Mouse (Mus musculus): Measurements from ENCODE around the gene Mmp11. TPM values are rescaled to one million over a fixed set of nuclear protein-coding genes. Genes with fewer than 3 reads are reported as not detected.

The Mmp11 gene
- polyA plus RNA-seq, 1 experiment from 2014 or later: 18.2 TPM

DNA sequence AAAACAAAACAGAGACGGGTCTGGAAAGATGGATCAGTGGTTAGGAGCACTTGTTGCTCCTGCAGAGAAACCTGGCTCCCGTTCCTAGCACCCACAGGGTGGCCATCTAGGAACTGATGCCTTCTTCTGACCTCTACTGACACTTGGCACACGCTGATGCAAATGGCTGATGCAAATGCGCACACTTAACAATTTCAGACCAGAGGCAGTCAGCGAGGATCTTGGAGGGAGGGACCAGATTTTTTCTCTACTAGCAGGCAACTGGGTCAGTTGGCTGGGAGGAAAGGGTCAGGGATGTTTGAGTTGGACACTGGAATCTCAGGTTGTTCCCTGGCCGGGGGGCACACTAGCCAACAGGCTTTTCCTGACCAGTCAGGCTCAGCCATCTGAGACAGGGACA is 3.4 kb downstream of the Mmp11 start, which contains the start of gene Chchd10:
Gene Chchd10, plus strand, starts transcription at position 240 of the 400 bp plus-strand sequence.
- no peak for ATAC-seq (replicated peaks)
- H3K4me2 ChIP-seq: peak within 1 kb of the TSS; percentile 96
- no peaks in the 10 kb centered on the region for H3K9me3 ChIP-seq
- WGBS: 26% methylated on average over 6 of the region's 6 CpGs
- 0 out of 2 replicates have a peak, but pooled peaks cover 3% of the 10 kb centered on the region for H3K27me3 ChIP-seq (replicated peaks)
- H3K36me3 ChIP-seq (replicated peaks): no peaks in the 10 kb centered on the region
- peak within 1 kb of the TSS; percentile 56 for H3K27ac ChIP-seq
- H3K4me3 ChIP-seq: peak within 1 kb of the TSS; percentile 49
- peak within 1 kb of the TSS; percentile 70 for H3K9ac ChIP-seq
- H3K4me1 ChIP-seq: peaks cover 40% of the 10 kb centered on the region

DNA sequence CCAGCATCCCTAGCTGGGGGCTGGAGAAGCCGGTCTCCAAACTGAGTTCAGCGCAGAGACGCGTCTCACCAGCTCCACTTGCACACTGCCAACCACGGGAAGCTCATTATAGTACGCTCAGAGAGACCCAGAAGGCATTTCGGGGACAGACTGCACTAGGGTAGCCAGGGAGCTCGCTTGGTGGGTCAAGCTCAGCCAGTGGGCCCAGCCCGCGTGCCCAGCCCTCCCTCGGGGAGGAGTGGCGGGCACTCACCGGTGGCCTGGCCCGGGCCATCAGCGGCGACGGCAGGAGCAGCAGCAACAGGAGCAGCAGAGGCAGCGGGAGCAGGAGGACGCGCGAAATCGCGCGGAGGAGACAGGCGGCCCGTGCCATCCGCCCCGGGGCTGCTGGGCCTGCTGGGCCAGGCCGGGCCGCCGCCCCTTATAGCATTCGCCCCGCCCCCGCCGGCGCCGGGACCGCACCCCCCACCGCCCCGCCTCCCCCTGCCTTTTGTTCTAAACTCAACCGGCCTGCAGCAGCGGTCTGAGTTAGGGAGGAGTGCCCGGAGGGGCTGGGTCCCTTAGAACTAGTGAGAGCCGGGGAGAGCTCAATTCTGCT is 4.1 kb downstream of the Mmp11 start:
- peak overlapping the region; percentile 56 for H3K27ac ChIP-seq
- H3K36me3 ChIP-seq (replicated peaks): no peaks in the 10 kb centered on the region
- H3K4me1 ChIP-seq: peaks cover 38% of the 10 kb centered on the region
- no peaks in the 10 kb centered on the region for H3K9me3 ChIP-seq
- H3K4me2 ChIP-seq: peak overlapping the region; percentile 96
- 0 out of 2 replicates have a peak, but pooled peaks cover 3% of the 10 kb centered on the region for H3K27me3 ChIP-seq (replicated peaks)
- WGBS: 1% methylated on average over 42 of the region's 44 CpGs
- ATAC-seq (replicated peaks): peak; percentile 38
- H3K4me3 ChIP-seq: peak overlapping the region; percentile 49
- peak overlapping the region; percentile 70 for H3K9ac ChIP-seq

GRCm38 (mm10) chr10:75931311-75931710 is 5.0 kb downstream of the Mmp11 start:
- peak overlapping the region; percentile 96 for H3K4me2 ChIP-seq
- H3K4me1 ChIP-seq: peaks cover 36% of the 10 kb centered on the region
- H3K4me3 ChIP-seq: peak overlapping the region; percentile 49; the same call in 1 of the 2 replicates
- H3K36me3 ChIP-seq (replicated peaks): no peaks in the 10 kb centered on the region
- H3K27me3 ChIP-seq (replicated peaks): 0 out of 2 replicates have a peak, but pooled peaks cover 3% of the 10 kb centered on the region
- no peaks in the 10 kb centered on the region for H3K9me3 ChIP-seq
- H3K9ac ChIP-seq: peak overlapping the region; percentile 70; the same call in 1 of the 2 replicates
- ATAC-seq (replicated peaks): no peak
- no peak overlapping the region for H3K27ac ChIP-seq
- WGBS: 31% methylated on average over 7 of the region's 7 CpGs

DNA sequence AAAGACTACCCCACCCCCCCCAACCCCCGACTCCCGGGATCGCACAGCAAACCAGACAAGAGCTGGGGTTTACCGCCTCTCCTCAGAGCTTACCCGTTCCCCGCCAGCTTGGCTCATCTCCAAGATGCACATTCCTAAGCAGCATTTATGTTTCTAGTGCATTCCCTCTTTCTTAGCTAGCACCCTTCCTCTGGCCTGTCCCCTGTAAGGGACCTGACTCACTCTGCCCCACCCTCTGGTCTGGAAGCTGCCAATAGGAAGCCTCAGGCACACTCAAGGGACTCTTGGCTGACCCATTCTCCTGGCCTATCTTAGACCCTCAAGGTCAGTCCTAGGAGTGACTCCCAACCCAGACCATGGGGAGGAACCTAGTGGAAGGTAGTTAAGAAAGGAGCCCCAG is 6.0 kb downstream of the Mmp11 start:
- H3K9me3 ChIP-seq: no peaks in the 10 kb centered on the region

GRCm38 (mm10) chr10:75926396-75926795 is 9.9 kb downstream of the Mmp11 start:
- no peak overlapping the region for H3K27ac ChIP-seq
- no peaks in the 10 kb centered on the region for H3K27me3 ChIP-seq (replicated peaks)
- WGBS: 77% methylated on average over 13 of the region's 13 CpGs
- no peaks in the 10 kb centered on the region for H3K36me3 ChIP-seq (replicated peaks)
- no peak overlapping the region for H3K4me2 ChIP-seq
- H3K9ac ChIP-seq: no peak overlapping the region
- H3K4me3 ChIP-seq: no peak overlapping the region
- no peak for ATAC-seq (replicated peaks)
- H3K4me1 ChIP-seq: peaks cover 21% of the 10 kb centered on the region
- no peaks in the 10 kb centered on the region for H3K9me3 ChIP-seq

More for the DNA sequence above, 6.0 kb downstream of the Mmp11 start:
- no peak for ATAC-seq (replicated peaks)
- Histone ChIP-seq H3K9ac (no peak overlapping the region), H3K4me3 (no peak overlapping the region), H3K4me2 (no peak overlapping the region), H3K4me1 (peaks cover 26% of the 10 kb centered on the region), H3K36me3 (replicated peaks) (no peaks in the 10 kb centered on the region), H3K27ac (no peak overlapping the region), H3K27me3 (replicated peaks) (0 out of 2 replicates have a peak, but pooled peaks cover 3% of the 10 kb centered on the region)
- 11% methylated on average over 6 of the region's 6 CpGs for WGBS

GRCm38 (mm10) chr10:75924324-75924723 is 12.0 kb downstream of the Mmp11 start:
- H3K4me3 ChIP-seq: no peak overlapping the region
- no peaks in the 10 kb centered on the region for H3K9me3 ChIP-seq
- H3K27ac ChIP-seq: no peak overlapping the region
- no peaks in the 10 kb centered on the region for H3K27me3 ChIP-seq (replicated peaks)
- H3K4me1 ChIP-seq: peaks cover 28% of the 10 kb centered on the region
- WGBS: 71% methylated on average over 2 of the region's 2 CpGs
- no peak overlapping the region for H3K9ac ChIP-seq
- H3K36me3 ChIP-seq (replicated peaks): no peaks in the 10 kb centered on the region
- no peak for ATAC-seq (replicated peaks)
- H3K4me2 ChIP-seq: no peak overlapping the region

DNA sequence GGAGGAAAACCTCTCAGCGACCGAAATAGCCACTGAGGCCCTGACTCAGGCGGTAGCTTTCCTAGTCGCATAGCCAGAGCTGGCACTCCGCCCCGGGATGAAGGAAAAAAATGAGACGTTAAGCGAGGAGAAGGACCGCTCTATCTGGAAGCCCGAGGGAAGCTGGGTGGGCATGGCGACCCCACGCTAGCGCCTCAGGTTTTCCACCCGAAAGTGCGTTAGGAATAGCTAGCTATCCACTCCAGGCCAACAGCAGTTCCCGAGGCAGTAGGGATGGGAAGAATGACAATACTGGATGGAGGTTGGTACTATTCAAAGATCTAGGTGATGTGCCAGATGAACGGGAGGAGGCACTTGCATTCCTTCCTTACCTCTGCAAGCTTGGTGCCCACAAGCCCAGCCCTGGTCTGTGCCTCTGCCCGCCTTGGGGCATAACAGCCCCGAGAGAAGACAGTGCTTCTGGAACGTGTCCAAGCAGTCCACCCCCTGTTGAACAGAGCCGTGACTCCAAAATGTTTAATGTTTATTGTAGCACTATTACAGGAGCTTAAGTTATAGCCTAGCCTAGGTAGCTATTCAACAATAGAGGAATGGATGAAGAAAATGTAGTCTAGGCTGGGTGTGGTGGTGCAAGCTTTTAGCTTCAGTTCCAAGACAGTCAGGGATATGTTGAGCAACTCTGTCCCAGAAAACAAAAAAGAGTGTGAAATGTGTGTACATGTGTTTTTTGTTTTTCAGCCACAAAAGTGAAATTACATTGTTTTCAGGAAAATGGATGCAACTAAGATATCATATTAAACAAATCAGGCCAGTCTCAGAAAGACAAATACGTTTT is 14.4 kb downstream of the Mmp11 start:
- 4% methylated on average over 22 of the region's 22 CpGs for WGBS
- H3K27ac ChIP-seq: peak overlapping the region; percentile 98
- H3K4me1 ChIP-seq: peaks cover 41% of the 10 kb centered on the region
- H3K9me3 ChIP-seq: no peaks in the 10 kb centered on the region
- peak overlapping the region; percentile 87 for H3K4me3 ChIP-seq
- no peaks in the 10 kb centered on the region for H3K27me3 ChIP-seq (replicated peaks)
- H3K4me2 ChIP-seq: peak overlapping the region; percentile 88
- no peaks in the 10 kb centered on the region for H3K36me3 ChIP-seq (replicated peaks)
- peak overlapping the region; percentile 94 for H3K9ac ChIP-seq
- ATAC-seq (replicated peaks): peak; percentile 53

- H3K4me2 ChIP-seq: peak within 1 kb of the TSS; percentile 88
- H3K9ac ChIP-seq: peak within 1 kb of the TSS; percentile 94
- H3K4me3 ChIP-seq: peak within 1 kb of the TSS; percentile 87
- ATAC-seq (replicated peaks): peak; percentile 91
- WGBS: under 1% methylated on average over 76 of the region's 76 CpGs
- no peaks in the 10 kb centered on the region; the same call in 1 of the 2 replicates for H3K36me3 ChIP-seq (replicated peaks)
- no peaks in the 10 kb centered on the region for H3K9me3 ChIP-seq
- peak within 1 kb of the TSS; percentile 98 for H3K27ac ChIP-seq
- no peaks in the 10 kb centered on the region for H3K27me3 ChIP-seq (replicated peaks)
- peaks cover 41% of the 10 kb centered on the region for H3K4me1 ChIP-seq
These were observed 15.1 kb downstream of the Mmp11 start, which contains the start of gene Smarcb1 for GRCm38 (mm10) chr10:75921026-75921725. TSS of gene Smarcb1 (minus strand) at chr10:75921617.

- Histone ChIP-seq H3K4me3 (no peak overlapping the region), H3K9ac (no peak overlapping the region), H3K4me1 (peaks cover 41% of the 10 kb centered on the region), H3K27me3 (replicated peaks) (no peaks in the 10 kb centered on the region), H3K27ac (no peak overlapping the region), H3K4me2 (peak overlapping the region; percentile 88; the same call in 1 of the 2 replicates), H3K9me3 (no peaks in the 10 kb centered on the region), H3K36me3 (replicated peaks) (peaks cover 10% of the 10 kb centered on the region)
- WGBS: 90% methylated on average over 5 of the region's 5 CpGs
- ATAC-seq (replicated peaks): no peak
These were observed 17.3 kb downstream of the Mmp11 start for GRCm38 (mm10) chr10:75919026-75919425.

- peaks cover 14% of the 10 kb centered on the region for H3K36me3 ChIP-seq (replicated peaks)
- no peak overlapping the region for H3K27ac ChIP-seq
- no peak overlapping the region for H3K4me2 ChIP-seq
- H3K4me3 ChIP-seq: no peak overlapping the region
- no peak for ATAC-seq (replicated peaks)
- WGBS: 82% methylated on average over 8 of the region's 8 CpGs
- peaks cover 26% of the 10 kb centered on the region for H3K4me1 ChIP-seq
- H3K9ac ChIP-seq: no peak overlapping the region
- no peaks in the 10 kb centered on the region for H3K27me3 ChIP-seq (replicated peaks)
- H3K9me3 ChIP-seq: no peaks in the 10 kb centered on the region
These were observed 19.5 kb downstream of the Mmp11 start for GRCm38 (mm10) chr10:75916840-75917239.

GRCm38 (mm10) chr10:75915557-75915956 is 20.7 kb downstream of the Mmp11 start:
- H3K36me3 ChIP-seq (replicated peaks): peaks cover 26% of the 10 kb centered on the region
- H3K27me3 ChIP-seq (replicated peaks): no peaks in the 10 kb centered on the region
- H3K9ac ChIP-seq: no peak overlapping the region
- WGBS: 87% methylated on average over 7 of the region's 7 CpGs
- H3K4me2 ChIP-seq: no peak overlapping the region
- no peak overlapping the region for H3K27ac ChIP-seq
- no peak for ATAC-seq (replicated peaks)
- peaks cover 25% of the 10 kb centered on the region for H3K4me1 ChIP-seq
- no peak overlapping the region for H3K4me3 ChIP-seq
- H3K9me3 ChIP-seq: no peaks in the 10 kb centered on the region

Data from midbrain, embryonic 15.5 days (tissue).